Mouse (Mus musculus) cortical plate, adult 2 months (tissue): ENCODE measurements around the gene Itfg2. TPM values are rescaled to one million over a fixed set of nuclear protein-coding genes. Genes with fewer than 3 reads are reported as not detected.

ENCODE experiments used
- H3K27ac ChIP-seq: fragments of 200-500 bp; 2 replicates; pipeline ENCODE4 v1.5.1; 2012; ENCODE audit warnings: low read length, control low read depth, inconsistent platforms; ENCODE audit not compliant: insufficient read depth
- H3K4me1 ChIP-seq: fragments of 200-500 bp; 2 replicates; pipeline ENCODE4 v1.6.1; 2011; ENCODE audit warnings: low read length; ENCODE audit not compliant: control insufficient read depth, insufficient read depth
- H3K4me3 ChIP-seq: fragments of 200-500 bp; 2 replicates; pipeline ENCODE4 v1.5.1; 2011; ENCODE audit warnings: mild to moderate bottlenecking, low read length, control low read depth; ENCODE audit not compliant: insufficient read depth
- CTCF ChIP-seq: fragments of 200-500 bp; IDR thresholded peaks from 2 replicates; pipeline ENCODE4 v1.5.1; 2011; ENCODE audit warnings: mild to moderate bottlenecking, control low read depth, low read length; ENCODE audit not compliant: insufficient read depth; ENCODE audit errors: extremely low read depth
- POLR2A ChIP-seq: fragments of 200-500 bp; IDR thresholded peaks from 2 replicates; pipeline ENCODE4 v1.6.1; 2011; ENCODE audit warnings: mild to moderate bottlenecking, low read length, control low read depth; ENCODE audit not compliant: insufficient read depth; ENCODE audit errors: extremely low read depth
- polyA plus RNA-seq: library from polyadenylated mRNA; depleted of rRNA; stranded (reverse); fragments of >200 nt; gene quantifications from 2 replicates; pipeline ENCODE4 v1.2.3, GENCODE M21; 2012

The Itfg2 gene
- polyA plus RNA-seq, 1 experiment: 19.3 TPM

DNA sequence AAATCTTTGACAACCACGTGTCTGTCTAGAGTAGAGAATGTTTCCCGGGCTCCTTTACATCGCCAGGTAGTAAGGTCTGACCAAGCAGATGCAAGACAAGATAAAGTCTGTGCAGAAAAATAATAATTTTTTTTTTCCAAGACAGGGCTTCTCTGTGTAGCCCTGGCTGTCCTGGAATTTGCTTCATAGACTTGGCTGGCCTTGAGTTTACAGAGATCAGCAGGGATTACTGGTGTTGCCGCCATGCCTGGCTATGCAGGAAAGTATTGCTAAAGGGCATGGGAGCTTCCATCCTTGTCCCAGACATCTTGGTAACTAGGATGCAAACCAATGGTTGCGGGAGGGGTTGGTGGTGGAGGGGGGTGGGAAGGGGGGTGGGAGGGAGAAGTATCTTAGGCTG lies 32.5 kb upstream of the Itfg2 start:
- Histone ChIP-seq H3K27ac (no peak overlapping the region), H3K4me3 (no peak overlapping the region), H3K4me1 (no peaks in the 10 kb centered on the region)
- TF ChIP-seq POLR2A (no peak), CTCF (no peak)

DNA sequence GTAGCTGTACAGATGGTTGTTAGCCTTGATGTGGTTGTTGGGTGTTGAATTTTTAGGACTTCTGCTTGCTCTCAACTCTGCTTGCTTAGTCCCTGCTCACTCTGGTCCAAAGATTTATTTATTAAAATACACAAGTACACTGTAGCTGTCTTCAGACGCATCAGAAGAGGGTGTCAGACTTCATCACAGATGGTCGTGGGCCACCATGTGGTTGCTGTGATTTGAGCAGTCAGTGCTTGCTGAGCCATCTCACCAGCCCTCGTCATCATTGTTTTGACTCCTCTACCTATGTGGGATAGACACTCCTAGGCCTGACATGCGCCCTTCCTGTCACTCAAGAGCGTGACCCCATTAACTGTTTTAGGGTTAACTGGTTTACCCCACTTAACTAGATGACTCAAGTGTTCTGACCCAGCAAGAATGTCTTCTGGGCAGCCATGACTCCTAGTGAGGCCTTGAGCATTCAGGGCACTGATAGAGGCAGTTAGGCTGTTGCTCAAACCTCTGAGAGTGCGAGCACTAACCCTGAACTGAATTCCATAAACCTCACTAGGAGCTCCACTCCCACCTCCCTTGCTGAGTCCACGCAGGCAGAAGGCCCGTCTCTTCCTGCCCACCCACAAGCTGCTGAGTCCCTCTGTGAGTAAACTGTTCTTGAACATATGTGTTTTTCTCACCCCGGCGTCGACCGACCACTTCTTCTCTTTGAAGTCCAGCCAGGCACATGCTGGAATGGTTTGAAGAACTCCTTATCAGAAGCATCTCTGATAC lies 31.3 kb upstream of the Itfg2 start:
- H3K4me1 ChIP-seq: no peaks in the 10 kb centered on the region
- no peak overlapping the region for H3K27ac ChIP-seq
- no peak for TF ChIP-seq POLR2A
- no peak for TF ChIP-seq CTCF
- no peak overlapping the region for H3K4me3 ChIP-seq

DNA sequence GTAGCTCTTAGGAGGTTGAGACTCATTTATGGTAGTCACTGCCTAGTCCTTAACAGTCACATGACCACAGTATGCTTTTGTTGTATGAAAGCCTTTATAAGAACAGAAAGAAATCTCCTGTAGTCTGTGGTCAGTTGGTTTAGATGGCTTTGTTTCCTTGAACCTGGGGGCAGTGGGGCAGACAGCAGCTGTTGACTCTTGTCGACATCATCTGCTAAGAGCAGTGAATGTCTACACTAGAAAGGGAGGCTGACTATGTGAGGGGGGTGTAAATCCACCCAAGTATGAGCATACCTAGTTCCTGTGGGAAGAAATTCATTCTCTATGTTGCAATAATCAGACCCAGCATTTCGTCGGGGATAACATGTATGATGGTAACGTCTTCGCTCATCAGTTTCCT lies 22.3 kb upstream of the Itfg2 start:
- Histone ChIP-seq H3K4me3 (no peak overlapping the region), H3K4me1 (no peaks in the 10 kb centered on the region), H3K27ac (no peak overlapping the region)
- TF ChIP-seq CTCF (no peak), POLR2A (no peak)

DNA sequence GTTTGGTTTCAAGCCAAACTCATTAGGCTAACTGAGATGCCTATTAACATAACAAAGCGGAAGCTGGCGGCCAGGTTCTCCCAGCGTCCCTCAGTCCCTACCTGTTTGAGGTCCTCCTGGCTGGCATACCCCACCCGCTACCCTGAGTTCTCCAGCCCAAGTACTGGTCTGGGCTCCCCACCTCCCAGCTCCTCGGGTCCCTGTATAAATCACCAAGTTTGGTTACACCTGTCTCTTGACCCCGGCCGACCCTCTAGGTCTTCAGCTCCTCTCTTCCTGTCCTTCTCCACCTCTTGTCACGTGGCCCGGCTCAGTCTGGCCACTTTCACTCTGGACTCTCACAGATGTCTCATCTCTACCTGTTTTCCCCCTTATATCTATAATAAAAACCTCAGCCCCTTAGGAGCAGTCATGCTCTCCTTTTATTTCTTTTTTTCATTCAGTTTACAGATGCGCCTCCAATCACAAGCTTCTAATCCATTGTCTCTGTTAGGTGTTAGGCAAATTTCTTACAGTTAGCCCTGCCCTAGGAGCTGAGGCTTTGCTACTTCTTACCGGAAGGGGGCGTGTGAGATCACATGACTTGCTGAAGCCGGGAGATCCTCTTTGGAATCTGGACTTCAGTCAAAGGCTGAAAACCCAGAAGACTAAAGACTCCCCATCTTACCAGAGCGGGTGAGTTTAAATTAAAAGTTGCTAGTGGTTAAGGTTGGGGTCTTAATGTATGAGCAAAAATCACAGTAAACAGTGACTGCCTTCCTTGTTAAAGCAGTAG lies 21.2 kb upstream of the Itfg2 start:
- no peak overlapping the region for H3K27ac ChIP-seq
- no peaks in the 10 kb centered on the region for H3K4me1 ChIP-seq
- H3K4me3 ChIP-seq: no peak overlapping the region
- TF ChIP-seq CTCF: peak; percentile 70
- TF ChIP-seq POLR2A: no peak

DNA sequence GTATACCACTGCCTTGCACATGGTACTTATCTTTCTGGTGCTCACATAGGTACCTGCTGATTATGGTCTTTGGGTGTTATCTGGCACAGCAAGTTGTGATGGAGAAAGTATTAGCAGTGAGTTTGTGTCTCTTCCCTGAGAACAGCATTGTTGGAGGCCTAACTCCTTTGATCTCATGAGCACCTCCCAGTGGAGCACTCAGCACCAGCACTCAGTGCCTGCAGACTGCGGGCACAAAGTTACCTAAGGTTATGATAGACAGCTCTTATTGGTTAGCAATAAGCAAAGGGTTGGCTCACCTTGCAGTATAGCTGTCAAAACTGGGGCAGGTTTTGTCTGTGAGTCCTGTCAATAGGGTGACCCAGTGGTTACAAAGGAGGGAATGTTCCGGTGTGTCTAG lies 15.5 kb upstream of the Itfg2 start:
- Histone ChIP-seq H3K4me3 (no peak overlapping the region), H3K4me1 (no peaks in the 10 kb centered on the region; the same call in 1 of the 2 replicates), H3K27ac (no peak overlapping the region)
- TF ChIP-seq POLR2A (no peak), CTCF (no peak)

DNA sequence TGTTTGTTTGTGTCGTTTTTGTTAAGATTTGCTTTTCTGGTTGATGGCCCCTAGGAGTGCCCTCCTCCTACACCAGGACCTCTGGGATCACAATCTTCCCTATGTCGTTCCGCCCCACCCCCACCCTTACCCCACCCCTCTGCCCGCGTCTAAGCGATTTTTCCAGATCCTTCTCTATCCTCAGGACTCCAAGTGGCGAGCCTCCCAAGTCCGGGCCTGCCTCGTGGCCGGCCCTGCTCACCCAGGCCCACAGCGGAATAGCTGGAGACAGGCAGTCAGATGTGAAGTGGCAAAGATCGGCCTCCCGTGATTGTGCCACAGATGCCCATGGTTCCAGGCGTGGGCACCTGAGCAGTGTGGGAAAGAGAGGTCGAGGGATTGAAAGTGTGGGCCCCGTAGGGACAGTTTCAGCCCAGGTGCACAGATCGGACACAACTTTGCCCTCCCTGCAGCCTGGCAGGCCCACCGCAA lies 14.2 kb upstream of the Itfg2 start:
- TF ChIP-seq POLR2A: no peak
- no peak for TF ChIP-seq CTCF
- no peak overlapping the region for H3K27ac ChIP-seq
- peak overlapping the region; percentile 88 for H3K4me3 ChIP-seq
- no peaks in the 10 kb centered on the region; the same call in 1 of the 2 replicates for H3K4me1 ChIP-seq

DNA sequence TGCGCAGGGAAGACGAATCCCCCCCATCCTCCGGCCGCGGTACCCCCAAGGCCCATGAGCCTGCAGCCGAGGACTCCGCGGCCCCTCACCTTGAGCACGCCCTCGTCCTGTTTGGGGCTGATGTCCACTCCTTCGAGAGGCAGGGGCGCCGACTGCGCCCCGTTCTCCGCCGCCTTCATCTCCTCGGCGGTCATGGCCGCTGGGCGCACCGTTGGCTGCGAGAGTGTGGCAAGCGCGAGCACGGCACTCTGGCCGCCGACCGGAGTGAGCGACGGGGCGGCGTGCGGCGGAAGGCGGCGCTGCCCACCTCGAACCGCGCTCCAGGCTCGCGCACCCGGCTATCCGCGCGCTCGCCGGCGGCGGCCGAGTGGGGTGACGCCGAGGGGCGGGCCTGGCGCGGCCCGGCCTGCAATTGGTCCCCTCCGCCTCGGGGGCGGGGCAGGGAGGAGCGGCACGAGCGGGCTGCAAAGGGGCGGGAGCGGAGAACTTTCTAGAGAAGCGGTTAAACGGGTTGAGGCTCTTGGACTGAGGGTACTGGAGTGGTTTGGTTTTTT lies 13.7 kb upstream of the Itfg2 start, which contains the start of gene Fkbp4:
TSS of gene Fkbp4 (minus strand) at position 361 of the 554 bp plus-strand sequence.
- TF ChIP-seq CTCF (no peak), POLR2A (peak; percentile 67; the same call in 1 of the 2 replicates)
- Histone ChIP-seq H3K27ac (peak within 1 kb of the TSS; percentile 79), H3K4me3 (peak within 1 kb of the TSS; percentile 88)

DNA sequence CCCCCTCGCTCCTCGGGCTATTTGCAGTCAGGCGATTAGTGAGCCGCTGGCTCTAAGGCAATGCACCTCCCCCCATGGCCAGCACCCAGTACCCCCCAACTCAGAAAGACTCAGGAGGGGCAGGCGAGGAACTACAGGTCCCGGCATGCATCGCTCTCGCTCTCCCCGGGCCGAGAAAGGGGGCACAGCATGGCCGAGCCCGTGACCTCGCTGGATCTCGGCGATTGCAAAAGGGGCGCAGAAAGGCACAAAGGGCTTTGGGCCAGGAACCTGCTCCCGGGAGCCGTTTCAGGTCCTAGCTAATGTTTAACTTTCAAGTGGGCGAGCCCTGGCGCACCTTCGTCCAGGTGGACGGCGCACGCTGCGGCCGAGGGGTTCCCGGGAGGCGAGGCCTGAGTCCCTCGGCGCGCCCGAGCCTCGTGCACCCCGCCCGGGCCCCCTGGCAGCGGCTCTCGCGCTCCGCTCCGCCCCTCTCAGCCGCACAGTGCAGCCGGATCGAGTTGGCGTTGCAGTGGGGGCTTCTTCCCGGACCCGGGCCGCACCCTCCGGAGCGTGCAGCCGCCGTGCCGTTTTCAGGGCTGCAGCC lies 13.1 kb upstream of the Itfg2 start:
- TF ChIP-seq CTCF (no peak), POLR2A (no peak)
- Histone ChIP-seq H3K4me3 (peak overlapping the region; percentile 88), H3K4me1 (no peaks in the 10 kb centered on the region; the same call in 1 of the 2 replicates), H3K27ac (peak overlapping the region; percentile 79)

More for the DNA sequence above, 13.7 kb upstream of the Itfg2 start, which contains the start of gene Fkbp4:
- H3K4me1 ChIP-seq: no peaks in the 10 kb centered on the region; the same call in 1 of the 2 replicates

DNA sequence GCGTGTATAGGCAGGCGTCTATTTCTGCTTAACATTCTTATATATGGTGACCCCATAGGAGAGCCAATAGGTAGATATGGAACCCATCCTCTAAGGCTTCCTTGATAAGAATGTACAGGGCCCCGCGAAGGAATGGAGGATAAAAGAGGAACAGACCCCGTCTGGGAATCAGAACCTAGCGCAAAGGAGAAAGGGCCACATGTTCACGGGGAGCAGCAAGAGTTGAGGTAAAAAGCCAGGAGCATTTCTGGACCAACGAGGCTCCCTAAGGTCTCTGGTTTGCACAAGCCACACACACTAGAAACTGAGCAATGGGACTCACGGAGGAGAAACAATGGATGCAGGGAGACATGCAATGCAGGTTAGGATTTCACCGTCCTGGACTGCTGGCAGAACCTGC lies 12.6 kb upstream of the Itfg2 start:
- H3K27ac ChIP-seq: no peak overlapping the region
- no peaks in the 10 kb centered on the region; the same call in 1 of the 2 replicates for H3K4me1 ChIP-seq
- peak overlapping the region; percentile 88 for H3K4me3 ChIP-seq
- TF ChIP-seq POLR2A (no peak), CTCF (no peak)
